Mouse (Mus musculus) forebrain, postnatal 0 days (tissue): Measurements from ENCODE around the gene Dclre1b. TPM values are rescaled to one million over a fixed set of nuclear protein-coding genes. Genes with fewer than 3 reads are reported as not detected.

Source experiments
- ATAC-seq: fragments of 200-750 bp; cut with Nextera tagmentation; 2 replicates; pipeline ENCODE4 v1.8.0; 2017; ENCODE audit warnings: mild to moderate bottlenecking, moderate library complexity
- DNase-seq: peaks from one replicate; pipeline ENCODE4 v3.0.0-alpha.2; 2015
- H3K27ac ChIP-seq: fragments of 300-500 bp; sonication (generic); 2 replicates; pipeline ENCODE4 v1.5.1; 2014; ENCODE audit warnings: low read depth, mild to moderate bottlenecking, antibody characterized with exemption, low read length, moderate library complexity, mixed read lengths
- H3K27me3 ChIP-seq: fragments of 300-500 bp; sonication (generic); 2 replicates; pipeline ENCODE4 v1.6.1; 2014; ENCODE audit warnings: mild to moderate bottlenecking, low read length, mixed read lengths; ENCODE audit not compliant: insufficient read depth
- H3K36me3 ChIP-seq: fragments of 300-500 bp; sonication (generic); 2 replicates; pipeline ENCODE4 v1.6.1; 2014; ENCODE audit warnings: mild to moderate bottlenecking, moderate library complexity; ENCODE audit not compliant: insufficient read depth
- H3K4me1 ChIP-seq: fragments of 300-500 bp; sonication (generic); 2 replicates; pipeline ENCODE4 v1.6.1; 2014; ENCODE audit warnings: antibody characterized with exemption; ENCODE audit not compliant: insufficient read depth
- H3K4me2 ChIP-seq: fragments of 300-500 bp; sonication (generic); 2 replicates; pipeline ENCODE4 v1.6.1; 2014; ENCODE audit warnings: low read depth, mild to moderate bottlenecking, moderate library complexity
- H3K4me3 ChIP-seq: fragments of 300-500 bp; sonication (generic); 2 replicates; pipeline ENCODE4 v1.5.1; 2014; ENCODE audit warnings: low read depth, low read length, mixed read lengths
- H3K9ac ChIP-seq: fragments of 300-500 bp; sonication (generic); 2 replicates; pipeline ENCODE4 v1.6.1; 2014; ENCODE audit warnings: mild to moderate bottlenecking
- H3K9me3 ChIP-seq: fragments of 300-500 bp; sonication (generic); 2 replicates; pipeline ENCODE4 v1.6.1; 2016; ENCODE audit warnings: low read length
- CTCF ChIP-seq: sonication (generic); IDR thresholded peaks from 2 replicates; pipeline ENCODE4 v1.5.1; 2016; ENCODE audit warnings: antibody characterized with exemption, control low read depth, low read depth
- WGBS: fragments of 180-500 bp; shearing (Covaris S2); extraction: QIAGEN DNeasy Blood & Tissue Kit; methylation state at CpG from one replicate; pipeline ENCODE4 v1.1.7; 2014; 5-methylcytosine and 5-hydroxymethylcytosine counted together
- polyA plus RNA-seq: library from polyadenylated mRNA; unstranded; fragments of >200 nt; fragmentation: Nextera tagmentation; extraction: Ambion mirVana; gene quantifications from 2 replicates; pipeline ENCODE4 v1.2.1, GENCODE M21; 2015
- total RNA-seq: library from RNA; depleted of rRNA; stranded (reverse); fragments of >200 nt; gene quantifications from 2 replicates; pipeline ENCODE4 v1.2.3, GENCODE M21; 2014

The Dclre1b gene
- total and polyA plus RNA-seq, 2 experiments from 2014 or later, result 5.2 to 20.5 TPM

- Histone ChIP-seq H3K36me3 (0 out of 2 replicates have a peak, but pooled peaks cover 11% of the 10 kb centered on the region), H3K27me3 (no peaks in the 10 kb centered on the region), H3K4me3 (no peak overlapping the region), H3K9me3 (no peaks in the 10 kb centered on the region), H3K27ac (no peak overlapping the region), H3K9ac (no peak overlapping the region), H3K4me2 (no peak overlapping the region), H3K4me1 (no peaks in the 10 kb centered on the region)
- WGBS, result 72% methylated on average over 5 of the region's 5 CpGs
- no peak for TF ChIP-seq CTCF
- ATAC-seq (no peak), DNase-seq (no peak)
These were observed 28.5 kb downstream of the Dclre1b start for GRCm38 (mm10) chr3:103780777-103781176.

GRCm38 (mm10) chr3:103780271-103780670, 29.0 kb downstream of the Dclre1b start:
- H3K9ac ChIP-seq, result no peak overlapping the region
- TF ChIP-seq CTCF, result no peak
- H3K4me1 ChIP-seq, result no peaks in the 10 kb centered on the region
- H3K27me3 ChIP-seq, result no peaks in the 10 kb centered on the region
- no peak overlapping the region for H3K4me2 ChIP-seq
- H3K9me3 ChIP-seq, result no peaks in the 10 kb centered on the region
- ATAC-seq, result no peak
- no peak overlapping the region for H3K4me3 ChIP-seq
- DNase-seq, result no peak
- 0 out of 2 replicates have a peak, but pooled peaks cover 12% of the 10 kb centered on the region for H3K36me3 ChIP-seq
- WGBS, result 93% methylated on average over 3 of the region's 3 CpGs
- no peak overlapping the region for H3K27ac ChIP-seq

- WGBS, result 59% methylated on average over 7 of the region's 7 CpGs
- Histone ChIP-seq H3K9me3 (no peaks in the 10 kb centered on the region), H3K27me3 (no peaks in the 10 kb centered on the region), H3K4me3 (no peak overlapping the region), H3K9ac (no peak overlapping the region), H3K4me2 (no peak overlapping the region), H3K4me1 (no peaks in the 10 kb centered on the region), H3K27ac (no peak overlapping the region), H3K36me3 (0 out of 2 replicates have a peak, but pooled peaks cover 12% of the 10 kb centered on the region)
- DNase-seq (no peak), ATAC-seq (no peak)
- no peak for TF ChIP-seq CTCF
These were observed 30.1 kb downstream of the Dclre1b start for GRCm38 (mm10) chr3:103779183-103779582.

GRCm38 (mm10) chr3:103778660-103779059, 30.6 kb downstream of the Dclre1b start:
- 87% methylated on average over 6 of the region's 6 CpGs for WGBS

GRCm38 (mm10) chr3:103777940-103778339, 31.3 kb downstream of the Dclre1b start:
- Histone ChIP-seq H3K27me3 (no peaks in the 10 kb centered on the region), H3K4me2 (no peak overlapping the region), H3K4me3 (no peak overlapping the region), H3K9me3 (no peaks in the 10 kb centered on the region), H3K27ac (no peak overlapping the region), H3K4me1 (no peaks in the 10 kb centered on the region), H3K36me3 (0 out of 2 replicates have a peak, but pooled peaks cover 12% of the 10 kb centered on the region), H3K9ac (no peak overlapping the region)
- no peak for TF ChIP-seq CTCF
- ATAC-seq (no peak), DNase-seq (no peak)
- WGBS, result 76% methylated on average over 11 of the region's 11 CpGs

More at GRCm38 (mm10) chr3:103778660-103779059, 30.6 kb downstream of the Dclre1b start:
- no peak overlapping the region for H3K27ac ChIP-seq
- DNase-seq (no peak), ATAC-seq (no peak)
- no peak for TF ChIP-seq CTCF
- no peaks in the 10 kb centered on the region for H3K4me1 ChIP-seq
- H3K27me3 ChIP-seq, result no peaks in the 10 kb centered on the region
- H3K4me3 ChIP-seq, result no peak overlapping the region
- 0 out of 2 replicates have a peak, but pooled peaks cover 12% of the 10 kb centered on the region for H3K36me3 ChIP-seq
- no peak overlapping the region for H3K4me2 ChIP-seq
- no peaks in the 10 kb centered on the region for H3K9me3 ChIP-seq
- no peak overlapping the region for H3K9ac ChIP-seq

GRCm38 (mm10) chr3:103774009-103774408, 35.2 kb downstream of the Dclre1b start:
- H3K4me2 ChIP-seq, result no peak overlapping the region
- H3K4me3 ChIP-seq, result no peak overlapping the region
- no peaks in the 10 kb centered on the region for H3K4me1 ChIP-seq
- no peak overlapping the region for H3K9ac ChIP-seq
- ATAC-seq (no peak), DNase-seq (no peak)
- no peak for TF ChIP-seq CTCF
- H3K27ac ChIP-seq, result no peak overlapping the region
- 78% methylated on average over 15 of the region's 15 CpGs for WGBS
- 0 out of 2 replicates have a peak, but pooled peaks cover 12% of the 10 kb centered on the region for H3K36me3 ChIP-seq
- H3K9me3 ChIP-seq, result no peaks in the 10 kb centered on the region
- H3K27me3 ChIP-seq, result no peaks in the 10 kb centered on the region

- Histone ChIP-seq H3K9me3 (no peaks in the 10 kb centered on the region), H3K9ac (no peak overlapping the region), H3K4me3 (no peak overlapping the region), H3K27me3 (no peaks in the 10 kb centered on the region), H3K4me2 (no peak overlapping the region), H3K27ac (no peak overlapping the region), H3K36me3 (0 out of 2 replicates have a peak, but pooled peaks cover 12% of the 10 kb centered on the region), H3K4me1 (no peaks in the 10 kb centered on the region)
- 75% methylated on average over 3 of the region's 3 CpGs for WGBS
- ATAC-seq (no peak), DNase-seq (no peak)
- no peak for TF ChIP-seq CTCF
These were observed 35.7 kb downstream of the Dclre1b start for GRCm38 (mm10) chr3:103773508-103773907.
